Mouse (Mus musculus): ENCODE measurements around the gene Ost4.
A peak's percentile ranks its signal among the peaks of the same experiment; 100 is the strongest.

Gene Ost4

GRCm38 (mm10) chr5:30907413-30908059 is at the start of gene Ost4:
Ost4 (minus strand) TSS chr5:30907788.
- peak; percentile 98 to 99 for DNase-seq

DNA sequence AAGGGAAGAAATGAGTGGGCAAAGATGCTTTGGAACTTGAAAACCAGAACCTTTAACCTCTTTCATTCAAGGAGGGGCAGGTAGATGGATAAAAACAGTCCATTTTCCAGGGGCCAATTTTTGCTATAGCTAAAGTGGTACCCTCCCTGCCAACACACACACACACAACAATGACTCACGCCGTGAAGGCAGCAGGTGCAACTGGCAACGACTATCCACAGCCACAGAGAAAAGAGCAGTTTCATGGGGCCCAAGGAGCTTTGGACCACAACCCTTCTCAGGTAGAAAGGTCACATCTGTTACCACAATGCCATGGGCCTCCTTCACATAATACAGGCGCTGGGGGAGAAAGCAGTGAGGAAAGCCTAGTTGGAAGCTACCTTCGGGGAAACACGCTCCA is 48.2 kb upstream of the Ost4 start:
- no peak for DNase-seq

DNA sequence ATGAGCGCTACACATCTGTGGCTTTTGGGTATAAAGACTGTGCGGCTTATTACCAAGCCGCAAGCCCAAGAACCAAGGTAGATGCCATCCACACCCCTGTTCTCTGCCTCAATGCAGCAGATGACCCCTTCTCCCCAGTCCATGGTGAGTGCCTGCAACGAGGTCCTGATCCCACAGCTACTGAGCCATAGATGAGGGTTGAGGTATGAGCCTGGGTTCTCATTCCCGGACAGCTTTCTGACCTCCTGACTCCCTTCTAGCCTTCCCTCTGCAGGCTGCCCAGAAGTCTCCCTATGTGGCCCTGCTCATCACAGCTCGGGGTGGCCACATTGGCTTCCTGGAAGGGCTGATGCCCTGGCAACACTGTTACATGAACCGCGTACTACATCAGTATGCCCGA is 47.0 kb upstream of the Ost4 start:
- DNase-seq, result no peak

GRCm38 (mm10) chr5:30954065-30954464 is 46.5 kb upstream of the Ost4 start:
- no peak for DNase-seq

GRCm38 (mm10) chr5:30952551-30952950 is 45.0 kb upstream of the Ost4 start:
- DNase-seq, result no peak

DNA sequence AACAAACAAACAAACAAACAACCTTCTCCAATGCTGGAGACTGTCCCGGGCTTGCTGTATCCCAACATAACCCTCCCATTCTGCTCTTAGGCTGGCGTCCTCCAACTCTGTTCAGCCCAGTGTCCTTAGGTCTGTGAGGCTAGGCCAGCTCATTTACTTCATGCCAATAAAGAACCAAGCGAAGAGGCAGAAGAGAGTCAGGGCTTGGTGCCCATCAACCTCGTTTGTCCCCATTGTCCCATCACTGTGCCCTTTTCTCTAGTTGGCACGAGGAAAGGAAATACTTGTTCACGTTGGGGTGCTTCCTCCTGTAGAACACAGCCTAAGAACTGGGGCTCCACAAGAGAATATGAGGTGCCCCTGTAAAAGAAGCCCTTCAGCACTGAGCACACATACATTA is 44.1 kb upstream of the Ost4 start:
- no peak for DNase-seq

DNA sequence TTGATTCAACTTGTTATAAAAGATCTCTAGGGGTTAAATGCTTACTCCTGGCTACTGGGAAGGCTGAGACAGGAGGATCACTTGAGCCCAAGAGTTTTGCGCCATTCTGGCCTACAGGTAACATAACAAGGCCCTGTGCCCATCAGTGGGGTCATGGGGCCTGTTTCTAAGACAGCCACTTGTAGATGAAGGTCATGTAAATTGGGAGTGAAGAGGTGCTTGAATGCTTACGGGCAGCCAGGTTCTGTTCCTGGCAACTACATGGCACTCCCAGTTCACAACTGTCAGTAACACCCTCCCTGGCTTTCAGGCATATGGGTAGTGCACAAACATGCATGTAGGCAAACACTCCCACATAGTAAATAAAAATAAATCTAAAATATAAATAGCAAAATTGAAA is 43.3 kb upstream of the Ost4 start:
- DNase-seq, result no peak

- DNase-seq, result no peak
Observed at GRCm38 (mm10) chr5:30950451-30950850, 42.9 kb upstream of the Ost4 start.

DNA sequence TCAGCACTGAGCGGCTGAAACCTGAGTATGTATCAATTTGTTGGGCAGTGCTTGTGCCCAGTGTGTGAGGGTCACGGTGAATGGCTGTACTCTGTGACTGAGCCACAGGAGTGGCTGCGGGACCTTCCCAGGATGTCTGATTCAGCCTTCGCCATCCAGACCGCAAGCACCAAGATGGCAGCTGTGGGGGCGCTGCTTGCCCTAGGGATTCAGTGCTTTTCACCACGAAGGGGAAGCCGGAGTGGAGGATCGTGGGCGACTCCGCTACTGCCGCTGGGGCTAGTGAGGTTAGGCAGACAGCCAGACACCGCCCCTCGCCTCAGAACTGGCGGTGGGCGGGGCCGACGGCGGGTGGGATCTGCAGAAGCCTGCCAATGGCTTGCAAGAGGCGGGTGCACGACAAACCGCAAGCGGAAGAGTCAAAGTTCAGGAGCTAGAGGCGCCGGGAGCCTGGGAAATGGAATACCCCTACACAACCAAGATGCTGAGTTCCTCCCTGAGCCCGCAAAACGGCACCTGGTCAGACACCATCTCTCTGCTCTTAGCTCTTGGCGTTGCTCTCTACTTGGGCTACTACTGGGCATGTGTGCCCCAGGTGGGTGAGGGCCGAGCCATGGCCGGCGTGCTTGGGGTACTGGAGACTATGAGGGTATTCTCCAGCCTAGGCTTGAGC is 42.2 kb upstream of the Ost4 start:
- peak; percentile 97 to 98 for DNase-seq

DNA sequence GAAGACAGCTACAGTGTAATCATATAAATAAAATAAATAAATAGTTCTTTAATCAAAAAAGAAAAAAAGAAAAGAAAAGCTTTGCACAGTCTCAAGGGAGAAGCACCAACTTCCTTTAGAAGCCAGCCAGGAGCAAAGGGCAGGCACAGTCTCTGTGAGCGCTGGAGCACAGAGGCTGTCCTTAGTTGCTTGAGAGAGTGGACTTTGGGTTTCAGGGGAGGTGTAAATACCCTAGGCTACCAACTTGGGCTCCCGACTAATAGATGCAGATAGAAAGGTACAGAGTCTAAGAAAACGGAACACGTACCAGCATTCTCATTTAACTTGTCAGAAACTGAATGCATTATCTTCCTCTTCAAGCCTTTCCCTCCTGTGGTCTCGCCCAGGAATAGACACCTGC is 41.0 kb upstream of the Ost4 start:
- peak; percentile 53 to 85 for DNase-seq

- DNase-seq, result peak; percentile 83 to 92
Observed at GRCm38 (mm10) chr5:30944956-30945781, 37.6 kb upstream of the Ost4 start, which contains the start of gene Cgref1. Cgref1 (minus strand) TSS chr5:30945591.

GRCm38 (mm10) chr5:30944344-30944743 is 36.8 kb upstream of the Ost4 start:
- peak; percentile 49 to 76 for DNase-seq

- peak; percentile 72 to 74 for DNase-seq
Observed at GRCm38 (mm10) chr5:30943004-30943403, 35.4 kb upstream of the Ost4 start.

DNA sequence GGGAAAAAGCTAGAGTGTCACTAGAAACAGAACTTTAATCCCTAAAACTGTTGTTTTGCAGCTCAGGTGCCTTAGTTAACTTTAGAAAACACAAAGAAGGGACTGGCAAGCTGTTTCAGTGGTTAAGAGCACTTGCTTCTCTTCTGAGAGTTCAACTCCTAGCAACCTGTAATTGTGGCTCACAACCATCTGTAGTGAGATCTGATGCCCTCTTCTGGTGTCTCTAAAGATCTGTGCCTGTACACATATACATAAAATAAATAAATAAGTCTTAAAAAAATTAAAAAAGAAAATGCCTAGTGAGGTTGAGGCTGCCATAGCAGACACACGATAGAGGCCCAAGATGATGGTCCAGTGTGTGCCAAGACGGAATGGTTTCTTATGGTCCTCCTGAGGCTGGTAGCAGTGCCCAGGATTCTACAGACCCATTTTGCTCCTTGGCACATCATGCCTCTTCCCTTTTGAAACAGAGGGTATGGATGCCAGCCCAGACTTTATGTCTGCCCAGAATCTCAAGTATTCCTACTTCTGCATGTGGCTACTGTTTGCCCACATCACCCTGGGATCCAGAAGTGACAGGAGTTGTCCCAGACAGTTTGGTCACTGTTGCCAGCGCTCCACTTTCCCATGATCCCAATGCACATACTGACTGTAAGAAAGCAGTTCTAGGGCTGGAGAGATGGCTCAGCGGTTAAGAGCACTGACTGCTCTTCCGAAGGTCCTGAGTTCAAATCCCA is 27.3 kb upstream of the Ost4 start:
- DNase-seq, result no peak

GRCm38 (mm10) chr5:30933705-30934104 is 26.1 kb upstream of the Ost4 start:
- DNase-seq, result no peak

GRCm38 (mm10) chr5:30931378-30931777 is 23.8 kb upstream of the Ost4 start:
- no peak for DNase-seq

DNA sequence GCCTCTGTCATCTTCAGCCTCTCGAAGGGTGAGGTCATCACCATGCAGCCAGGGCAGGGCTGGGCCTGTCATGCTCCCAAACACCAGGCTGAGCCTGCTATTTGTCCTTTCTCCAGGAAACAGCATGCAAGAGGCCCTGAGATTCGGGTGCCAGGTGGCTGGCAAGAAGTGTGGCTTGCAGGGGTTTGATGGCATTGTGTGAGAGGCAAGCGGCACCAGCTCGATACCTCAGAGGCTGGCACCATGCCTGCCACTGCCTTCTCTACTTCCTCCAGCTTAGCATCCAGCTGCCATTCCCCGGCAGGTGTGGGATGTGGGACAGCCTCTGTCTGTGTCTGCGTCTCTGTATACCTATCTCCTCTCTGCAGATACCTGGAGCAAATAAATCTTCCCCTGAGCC is 23.3 kb upstream of the Ost4 start:
- DNase-seq, result no peak

- peak; percentile 68 to 87 for DNase-seq
Observed at GRCm38 (mm10) chr5:30930121-30930520, 22.5 kb upstream of the Ost4 start.

DNA sequence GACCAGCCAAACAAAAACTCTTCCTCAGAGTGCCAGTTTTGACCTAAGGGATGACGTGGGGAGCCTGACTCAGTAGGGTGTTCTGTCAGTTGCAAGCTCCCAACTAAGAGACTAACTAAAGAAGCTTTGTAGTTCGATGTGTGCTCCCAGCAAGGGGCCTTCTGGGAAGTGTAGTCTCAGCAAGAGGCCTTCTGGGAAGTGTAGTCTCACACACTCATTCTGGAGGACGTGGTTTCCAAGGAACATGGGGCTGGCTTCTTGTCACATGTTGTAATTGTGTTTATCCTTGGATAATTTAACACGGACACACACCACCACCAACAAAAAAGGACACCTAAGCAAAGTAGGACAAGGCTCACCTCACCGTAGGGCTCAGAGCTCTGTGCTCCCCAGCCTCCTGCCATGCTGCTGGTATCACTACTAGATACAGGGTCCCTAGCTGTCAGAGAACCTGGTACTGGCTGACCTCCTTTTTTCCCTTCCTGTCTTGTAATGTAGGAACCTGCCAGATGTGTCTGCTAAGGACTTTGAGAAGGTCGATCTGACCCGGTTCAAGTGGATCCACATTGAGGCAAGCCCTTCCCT is 20.4 kb upstream of the Ost4 start:
- peak; percentile 39 to 50 for DNase-seq

GRCm38 (mm10) chr5:30926073-30926472 is 18.5 kb upstream of the Ost4 start:
- DNase-seq, result peak; percentile 78 to 87

DNA sequence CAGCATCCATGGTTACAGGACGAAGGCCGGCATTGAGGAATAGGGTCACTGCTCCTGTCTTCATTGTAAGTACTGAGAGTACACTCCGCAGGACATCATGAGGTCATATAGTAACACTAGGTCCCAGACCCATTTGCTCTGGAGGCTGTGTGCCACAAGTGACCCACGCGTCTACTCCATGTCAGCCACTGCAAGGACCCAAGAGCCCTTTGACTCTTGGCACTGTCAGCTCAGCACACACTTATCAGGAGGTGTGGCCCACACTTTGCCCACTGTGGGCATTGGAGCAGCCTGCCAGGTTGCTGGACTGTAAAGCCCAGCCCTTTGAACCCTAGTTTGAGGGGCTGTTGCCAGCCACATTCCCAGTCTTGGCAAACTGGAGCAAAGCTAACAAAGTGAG is 17.6 kb upstream of the Ost4 start:
- DNase-seq, result peak; percentile 79 to 94

GRCm38 (mm10) chr5:30924614-30925013 is 17.0 kb upstream of the Ost4 start:
- DNase-seq, result peak; percentile 33 to 66

GRCm38 (mm10) chr5:30923119-30923518 is 15.5 kb upstream of the Ost4 start:
- DNase-seq, result no peak

Data from kidney, postnatal 25 days (tissue).